Mouse (Mus musculus) spleen, adult 2 months (tissue): Measurements from ENCODE around the gene Nars2. TPM values are rescaled to one million over a fixed set of nuclear protein-coding genes. Genes with fewer than 3 reads are reported as not detected.
A peak's percentile ranks its signal among the peaks of the same experiment; 100 is the strongest.

Experiments used
- DNase-seq, 2 experiments: peaks; one replicate each; pipeline versions ENCODE4 v3.0.0 to v3.0.0-alpha.2; 2012 to 2021; ENCODE audit warnings: low spot score in 2 of 2, low read depth in 1 of 2
- H3K27ac ChIP-seq: fragments of 200-500 bp; 2 replicates; pipeline ENCODE4 v1.5.1; 2012; ENCODE audit warnings: low read length, inconsistent platforms; ENCODE audit not compliant: insufficient read depth
- H3K27me3 ChIP-seq: fragments of 200-500 bp; 2 replicates; pipeline ENCODE4 v1.6.1; 2012; ENCODE audit warnings: mild to moderate bottlenecking, moderate library complexity, low read length, inconsistent platforms; ENCODE audit not compliant: control insufficient read depth, insufficient read depth
- H3K36me3 ChIP-seq: fragments of 200-500 bp; 2 replicates; pipeline ENCODE4 v1.6.1; 2012; ENCODE audit warnings: mild to moderate bottlenecking, low read length, inconsistent platforms; ENCODE audit not compliant: control insufficient read depth, insufficient read depth
- H3K4me1 ChIP-seq: fragments of 200-500 bp; 2 replicates; pipeline ENCODE4 v1.6.1; 2011; ENCODE audit warnings: inconsistent platforms; ENCODE audit not compliant: control insufficient read depth, insufficient read depth, insufficient read length
- H3K4me3 ChIP-seq: fragments of 200-500 bp; 2 replicates; pipeline ENCODE4 v1.5.1; 2011; ENCODE audit warnings: mild to moderate bottlenecking, inconsistent platforms; ENCODE audit not compliant: insufficient read depth, insufficient read length; ENCODE audit errors: extremely low read depth
- CTCF ChIP-seq: fragments of 200-500 bp; IDR thresholded peaks from 2 replicates; pipeline ENCODE4 v1.5.1; 2011; ENCODE audit warnings: mild to moderate bottlenecking, inconsistent platforms; ENCODE audit not compliant: insufficient read depth, insufficient read length, insufficient replicate concordance; ENCODE audit errors: extremely low read depth
- POLR2A ChIP-seq: fragments of 200-500 bp; IDR thresholded peaks from 2 replicates; pipeline ENCODE4 v1.6.1; 2011; ENCODE audit warnings: low read depth, low read length, inconsistent platforms
- WGBS: fragments of 180-500 bp; shearing (Covaris S2); methylation state at CpG from one replicate; pipeline ENCODE4 v1.1.7; 2018; 5-methylcytosine and 5-hydroxymethylcytosine counted together
- polyA plus RNA-seq: library from polyadenylated mRNA; depleted of rRNA; stranded (reverse); fragments of >200 nt; gene quantifications from 2 replicates; pipeline ENCODE4 v1.2.3, GENCODE M21; 2012

Nars2 gene
- polyA plus RNA-seq, 1 experiment: 1.6 TPM

GRCm38 (mm10) chr7:97079651-97080365, 128.5 kb downstream of the Nars2 start:
- 85% methylated on average over 4 of the region's 4 CpGs for WGBS
- TF ChIP-seq POLR2A (no peak), CTCF (no peak)
- no peak overlapping the region for H3K27ac ChIP-seq
- H3K4me1 ChIP-seq: no peaks in the 10 kb centered on the region; the same call in 1 of the 2 replicates
- H3K36me3 ChIP-seq: no peaks in the 10 kb centered on the region
- peaks cover 6% of the 10 kb centered on the region for H3K27me3 ChIP-seq
- no peak for DNase-seq
- H3K4me3 ChIP-seq: no peak overlapping the region

DNA sequence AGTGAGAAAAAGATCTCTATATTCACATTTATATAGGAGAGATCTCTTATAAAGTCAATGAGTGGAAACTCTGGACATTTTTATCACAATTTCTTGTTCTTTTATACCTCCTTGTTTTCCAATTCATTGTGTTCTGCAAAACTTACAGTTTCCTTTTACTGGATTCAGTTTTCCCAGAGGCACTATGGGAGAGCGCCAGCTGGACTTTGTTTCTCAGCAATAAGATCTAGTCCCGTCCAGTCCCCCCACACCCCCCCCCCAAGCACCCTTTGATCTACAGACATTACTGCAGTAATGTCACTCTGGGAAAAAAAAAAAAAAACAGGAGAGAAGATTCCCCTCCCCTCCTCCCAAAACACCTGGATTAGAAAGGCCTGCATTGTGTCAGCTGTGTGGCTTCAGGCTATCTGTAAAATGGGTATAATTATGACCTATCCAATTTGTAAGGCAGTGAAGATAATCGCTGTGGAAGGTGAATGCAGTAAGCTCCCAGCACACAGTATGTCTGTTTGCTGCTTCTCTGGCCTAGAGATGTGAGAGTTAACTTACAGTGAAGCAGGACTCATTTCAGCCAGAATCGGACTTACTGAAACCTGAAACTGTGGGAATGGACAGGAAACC, 129.4 kb downstream of the Nars2 start:
- Histone ChIP-seq H3K27ac (no peak overlapping the region), H3K4me3 (no peak overlapping the region; the same call in 1 of the 2 replicates), H3K36me3 (no peaks in the 10 kb centered on the region), H3K27me3 (peaks cover 6% of the 10 kb centered on the region), H3K4me1 (no peaks in the 10 kb centered on the region; the same call in 1 of the 2 replicates)
- WGBS: 81% methylated on average over 4 of the region's 4 CpGs
- DNase-seq: no peak
- TF ChIP-seq CTCF (no peak), POLR2A (no peak)

GRCm38 (mm10) chr7:97081242-97081958, 130.1 kb downstream of the Nars2 start, which contains the start of gene Gab2:
TSS of gene Gab2 (plus strand) at chr7:97081586.
- TF ChIP-seq CTCF: no peak
- no peaks in the 10 kb centered on the region; the same call in 1 of the 2 replicates for H3K4me1 ChIP-seq

DNA sequence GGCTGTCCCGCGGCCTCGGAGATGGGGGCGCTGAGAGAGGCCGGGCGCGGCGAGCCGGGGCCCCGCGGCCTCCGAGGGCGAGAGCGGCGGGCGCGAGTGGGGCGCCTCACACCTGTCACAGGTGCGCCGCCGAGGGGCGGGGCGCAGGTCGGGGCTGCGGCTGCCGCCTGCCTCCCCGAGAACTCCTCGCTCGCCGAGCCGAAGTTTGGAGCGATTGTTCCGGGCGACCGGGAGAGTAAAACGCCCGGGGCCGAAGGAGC, 130.6 kb downstream of the Nars2 start:
- no peak for DNase-seq
- Histone ChIP-seq H3K27ac (peak overlapping the region; percentile 66), H3K4me3 (peak overlapping the region; percentile 68), H3K4me1 (no peaks in the 10 kb centered on the region; the same call in 1 of the 2 replicates), H3K27me3 (peaks cover 6% of the 10 kb centered on the region), H3K36me3 (no peaks in the 10 kb centered on the region)
- WGBS: 0% methylated on average over 37 of the region's 38 CpGs
- no peak for TF ChIP-seq CTCF
- no peak for TF ChIP-seq POLR2A

More at GRCm38 (mm10) chr7:97081242-97081958, 130.1 kb downstream of the Nars2 start, which contains the start of gene Gab2:
- Histone ChIP-seq H3K27ac (peak within 1 kb of the TSS; percentile 66), H3K36me3 (no peaks in the 10 kb centered on the region), H3K4me3 (peak within 1 kb of the TSS; percentile 68), H3K27me3 (peaks cover 6% of the 10 kb centered on the region)
- peak; percentile 17 to 38 for DNase-seq
- under 1% methylated on average over 54 of the region's 83 CpGs for WGBS

DNA sequence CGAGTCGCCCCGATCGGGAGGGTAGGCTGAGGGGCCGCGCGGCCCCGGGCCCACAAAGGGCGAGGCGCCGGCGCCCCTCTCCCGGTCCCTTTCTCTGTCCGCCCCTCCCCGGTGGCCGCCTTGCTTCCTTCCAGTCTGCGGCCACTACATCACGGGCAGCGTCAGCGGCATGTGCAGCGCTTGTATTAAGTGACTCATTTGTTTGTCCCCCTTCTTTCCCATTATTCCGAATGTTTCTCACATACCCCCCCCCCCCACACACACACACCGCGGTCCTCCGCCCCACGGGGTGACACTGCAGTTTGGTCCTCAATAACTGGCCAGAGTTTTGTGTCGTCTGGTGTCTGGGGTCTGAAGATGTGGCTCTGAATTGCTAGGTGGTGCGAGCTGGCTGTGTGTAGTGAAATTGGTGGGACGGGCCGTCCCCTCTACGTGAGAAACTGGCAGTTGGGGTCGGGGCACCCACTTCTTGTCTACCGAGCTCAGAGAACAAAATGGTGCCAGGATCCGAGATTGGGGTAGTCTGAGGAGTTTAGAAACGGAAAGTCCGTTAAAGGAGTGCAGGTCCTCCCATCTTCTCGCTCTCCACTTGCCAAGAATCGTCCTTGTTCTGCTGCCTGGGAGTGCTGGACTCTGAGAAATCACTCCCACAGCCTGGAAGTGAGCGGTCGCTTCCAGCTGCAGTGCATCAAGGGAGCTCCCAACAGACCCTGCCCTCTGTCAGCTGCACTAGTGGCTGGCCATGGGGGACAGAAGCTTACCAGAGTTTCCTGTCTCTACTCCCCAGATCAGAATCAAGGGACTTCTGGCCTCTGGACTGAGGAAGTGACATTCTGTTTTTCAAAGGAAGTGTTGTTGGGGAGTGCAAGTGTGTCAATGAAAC, 131.2 kb downstream of the Nars2 start:
- H3K4me1 ChIP-seq: no peaks in the 10 kb centered on the region; the same call in 1 of the 2 replicates
- 2% methylated on average over 38 of the region's 40 CpGs for WGBS
- DNase-seq: peak in 1 of 2 experiments; percentile 14
- H3K27me3 ChIP-seq: peaks cover 6% of the 10 kb centered on the region
- H3K27ac ChIP-seq: peak overlapping the region; percentile 66
- H3K4me3 ChIP-seq: peak overlapping the region; percentile 68
- no peak for TF ChIP-seq CTCF
- H3K36me3 ChIP-seq: no peaks in the 10 kb centered on the region

GRCm38 (mm10) chr7:97083579-97083978, 132.3 kb downstream of the Nars2 start:
- Histone ChIP-seq H3K27ac (no peak overlapping the region), H3K4me3 (no peak overlapping the region)

More at GRCm38 (mm10) chr7:97083579-97083978, 132.3 kb downstream of the Nars2 start:
- Histone ChIP-seq H3K4me1 (no peaks in the 10 kb centered on the region; the same call in 1 of the 2 replicates), H3K27me3 (peaks cover 6% of the 10 kb centered on the region), H3K36me3 (no peaks in the 10 kb centered on the region)
- no peak for TF ChIP-seq CTCF
- no peak for TF ChIP-seq POLR2A
- WGBS: 88% methylated on average over 9 of the region's 9 CpGs
- DNase-seq: no peak
